Mouse (Mus musculus) embryonic stem cell, embryonic (primary cell): ENCODE results near the gene Plcb3.

Experiments
- CTCF ChIA-PET, 4 experiments: fragments of 300-600 bp in 2 of 4; fragments of 350-600 bp in 2 of 4; sonication (Branson Sonifier 250); formaldehyde crosslinking; loops; one replicate each; lab custom pipeline; 2022; ENCODE audit warnings: inconsistent platforms in 2 of 4; lab: Charles Lee
- POLR2A ChIA-PET, 4 experiments: fragments of 300-600 bp in 2 of 4; fragments of 350-600 bp in 2 of 4; sonication (Branson Sonifier 250); formaldehyde crosslinking; loops; one replicate each; lab custom pipeline; 2022; ENCODE audit warnings: antibody characterized with exemption in 4 of 4, inconsistent platforms in 1 of 4; lab: Charles Lee

The Plcb3 gene

DNA sequence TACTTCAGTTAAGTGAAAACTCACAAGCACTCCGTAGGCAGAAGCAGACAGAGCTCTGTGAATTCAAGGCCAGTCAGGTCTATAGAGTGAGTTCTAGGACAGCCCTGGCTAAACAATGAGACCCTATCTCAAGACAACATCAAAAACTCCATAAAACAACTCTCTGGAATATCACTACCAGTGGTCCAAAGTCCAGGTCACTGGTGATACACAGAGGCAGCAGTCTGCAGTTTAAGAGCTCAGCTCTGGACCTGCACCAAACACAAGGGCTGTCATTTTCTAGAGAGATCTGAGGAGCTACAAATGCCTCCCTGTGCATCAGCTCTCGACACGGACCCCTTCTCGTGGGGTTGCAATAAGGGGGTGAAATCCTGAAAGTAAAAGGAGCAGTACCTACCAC, 57.9 kb downstream of the Plcb3 start:
- ChIA-PET CTCF (interaction anchor here in 1 of 4 experiments (1.2 kb wide), 1 partner anchor 18 kb away, joined by 3 read pairs; no protein-coding TSS in a partner anchor), POLR2A (interaction anchor here in 2 of 4 experiments (0.5 to 7.1 kb wide), 2 partner anchors 8 to 29 kb away, joined by 4 to 43 read pairs; partner anchors contain the start of genes Prdx5 (in 1 of the 2) and Trmt112 (in 1 of the 2))

DNA sequence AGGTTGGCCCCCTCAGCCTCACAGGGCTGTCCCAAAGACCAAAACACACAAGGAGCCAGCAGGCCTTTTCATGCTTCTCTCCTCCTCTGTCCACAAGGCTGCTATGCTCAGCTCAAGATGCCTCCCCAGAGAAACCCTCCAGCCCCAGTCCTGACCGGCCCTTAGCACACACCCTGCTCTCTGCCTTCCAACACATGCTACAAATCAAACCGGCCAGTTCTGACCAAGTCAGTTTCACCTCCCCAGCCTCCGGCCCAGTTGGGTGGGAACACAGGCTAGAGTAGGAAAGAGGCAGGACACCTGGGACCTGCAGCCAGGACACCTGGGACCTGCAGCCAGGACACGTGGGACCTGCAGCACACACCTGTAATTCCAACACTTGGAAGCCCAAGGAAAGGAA, 59.8 kb downstream of the Plcb3 start:
- ChIA-PET CTCF (no interaction called here), POLR2A (interaction anchor here in 1 of 4 experiments (0.6 kb wide), 1 partner anchor 18 kb away, joined by 3 read pairs; the partner anchor contains the start of gene Kcnk4)

DNA sequence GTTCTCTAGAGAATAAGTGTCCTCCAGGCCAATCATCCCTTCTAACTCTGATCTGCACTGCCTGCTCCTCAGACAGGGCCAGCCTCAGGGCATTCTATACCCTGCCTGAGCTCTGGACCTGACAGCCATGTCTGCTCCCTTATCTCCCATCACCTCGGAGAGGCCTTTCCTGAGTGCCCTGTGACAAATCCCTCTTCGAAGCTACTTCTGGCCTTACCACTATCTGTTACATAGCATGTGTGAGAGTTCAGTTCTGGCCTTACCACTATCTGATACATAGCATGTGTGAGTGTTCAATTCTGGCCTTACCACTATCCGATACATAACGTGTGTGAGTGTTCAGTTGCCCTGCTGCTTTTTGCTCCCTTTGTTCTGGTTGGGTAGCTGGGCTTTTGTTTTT, 61.0 kb downstream of the Plcb3 start:
- ChIA-PET CTCF (interaction anchor here in 2 of 4 experiments (0.7 to 1.8 kb wide), 2 partner anchors 9 to 48 kb away, joined by 3 read pairs; partner anchors contain the start of gene Catsperz (in 1 of the 2)), POLR2A (interaction anchor here in 2 of 4 experiments (0.6 to 1.5 kb wide), 3 partner anchors 55 to 631 kb away, joined by 3 to 4 read pairs (median 3); no protein-coding TSS in a partner anchor)

DNA sequence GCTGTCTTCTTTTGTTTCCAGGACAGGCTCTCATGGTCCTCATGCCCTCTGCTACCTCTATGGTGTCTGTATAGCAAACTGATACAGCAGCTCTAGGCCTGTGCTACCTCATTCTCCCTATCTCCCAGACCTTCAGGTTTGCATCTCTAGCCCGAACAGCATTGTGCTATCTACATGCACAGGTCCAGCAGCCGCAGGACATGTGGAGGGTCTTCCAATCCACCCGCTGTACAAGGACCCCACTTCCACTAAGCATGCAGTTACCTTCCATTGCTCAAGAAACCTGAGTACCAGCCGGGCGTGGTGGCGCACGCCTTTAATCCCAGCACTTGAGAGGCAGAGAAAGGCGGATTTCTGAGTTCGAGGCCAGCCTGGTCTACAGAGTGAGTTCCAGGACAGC, 61.7 kb downstream of the Plcb3 start:
- CTCF ChIA-PET = interaction anchor here in 3 of 4 experiments (0.6 to 1.8 kb wide), 4 partner anchors 10 to 498 kb away, joined by 3 read pairs; partner anchors contain the start of gene Catsperz (in 1 of the 3)
- POLR2A ChIA-PET = interaction anchor here in 2 of 4 experiments (0.6 to 1.8 kb wide), 5 partner anchors 27 to 630 kb away, joined by 3 to 5 read pairs (median 3); partner anchors contain the start of genes Bad (in 1 of the 2) and Gpr137 (in 1 of the 2)

DNA sequence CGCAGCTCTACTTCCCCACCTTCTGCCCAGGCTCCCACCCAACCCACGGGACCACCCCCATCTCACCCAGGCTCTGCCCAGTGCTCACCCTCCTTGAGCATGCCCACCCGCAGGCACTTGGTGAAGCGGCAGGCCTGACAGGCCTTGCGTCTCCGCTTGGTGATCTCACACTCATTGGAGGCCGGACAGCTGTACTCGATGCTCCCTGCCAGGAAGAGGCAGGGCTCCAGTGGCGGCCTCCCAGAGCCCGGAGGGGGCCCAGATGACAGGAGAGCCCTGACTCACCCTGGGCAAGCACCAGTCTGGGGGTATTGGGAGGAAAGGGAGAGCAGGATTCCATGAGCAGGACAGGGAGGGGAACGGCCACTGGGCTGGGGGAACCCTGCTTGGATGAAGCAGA, 62.3 kb downstream of the Plcb3 start:
- ChIA-PET POLR2A (interaction anchor here in 2 of 4 experiments (0.6 to 6.8 kb wide), 4 partner anchors 8 to 59 kb away, joined by 3 to 58 read pairs (median 4); partner anchors contain the start of genes Bad (in 1 of the 2), Esrra (in 1 of the 2) and Gpr137 (in 1 of the 2)), CTCF (interaction anchor here in 3 of 4 experiments (0.5 to 1.8 kb wide), 6 partner anchors 10 to 497 kb away, joined by 3 to 4 read pairs (median 3); partner anchors contain the start of gene Catsperz (in 2 of the 3))

DNA sequence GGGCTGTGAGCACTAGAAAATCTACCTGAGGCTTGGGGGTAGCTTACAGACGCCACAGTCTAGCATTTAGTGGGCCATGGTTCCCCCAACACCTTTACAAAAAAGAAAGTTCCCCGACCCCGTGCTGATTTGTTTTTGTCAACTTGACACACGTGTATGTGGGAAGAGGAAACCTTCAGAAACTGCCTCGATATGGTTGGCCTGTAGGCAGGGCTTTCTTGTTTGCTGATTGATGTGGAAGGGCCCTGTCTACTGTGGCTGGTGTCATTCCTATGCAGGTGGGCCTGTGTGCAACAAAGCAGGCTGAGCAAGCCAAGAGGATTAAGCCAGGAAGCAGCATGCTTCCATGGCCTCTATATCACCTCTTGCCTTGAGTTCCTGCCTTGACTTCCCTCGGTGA, 63.2 kb downstream of the Plcb3 start:
- ChIA-PET POLR2A (interaction anchor here in 3 of 4 experiments (0.5 to 6.8 kb wide), 4 partner anchors 9 to 56 kb away, joined by 3 to 58 read pairs (median 4); partner anchors contain the start of genes Bad (in 1 of the 3), Esrra (in 1 of the 3) and Gpr137 (in 1 of the 3)), CTCF (interaction anchor here in 2 of 4 experiments (1.0 to 1.2 kb wide), 3 partner anchors 11 to 145 kb away, joined by 3 to 4 read pairs (median 3); partner anchors contain the start of gene Catsperz (in 1 of the 2))

DNA sequence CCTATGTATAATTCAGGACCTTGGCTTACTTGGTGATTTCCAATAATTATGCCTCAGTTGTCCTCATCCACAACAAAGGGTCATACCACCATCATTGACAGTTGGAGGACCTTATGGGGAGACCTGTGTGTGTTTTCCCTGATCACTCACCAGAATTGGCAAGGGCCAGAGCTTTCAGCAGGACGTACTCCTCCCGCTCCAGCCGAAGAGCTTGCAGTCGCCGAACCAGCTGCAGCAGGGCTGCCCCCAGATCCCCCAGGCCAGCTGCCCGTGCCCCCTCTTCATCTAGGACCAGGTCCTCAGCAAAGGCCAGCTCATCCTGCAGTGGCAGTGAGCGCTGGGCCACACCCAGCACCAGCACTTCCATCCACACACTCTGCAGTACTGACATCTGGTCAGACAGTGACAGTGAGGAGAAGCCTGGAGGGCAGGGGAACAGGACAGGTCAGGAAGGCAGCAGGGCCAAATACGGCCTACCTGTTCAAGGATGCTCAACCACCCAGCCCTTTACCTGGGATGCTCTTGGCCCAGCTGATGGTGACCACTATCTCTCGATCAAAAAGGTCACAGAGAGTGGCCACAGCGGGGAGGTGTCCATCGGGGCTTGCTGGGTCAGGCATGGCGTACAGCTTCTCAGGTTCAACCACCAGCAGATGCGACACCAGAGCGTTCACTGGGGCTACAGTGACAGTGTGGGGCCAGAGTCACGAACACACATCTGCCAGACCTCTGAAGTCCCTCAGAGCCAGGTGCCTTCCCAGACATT, 63.9 kb downstream of the Plcb3 start:
- ChIA-PET CTCF (no interaction called here), POLR2A (interaction anchor here in 3 of 4 experiments (0.5 to 6.8 kb wide), 8 partner anchors 9 to 356 kb away, joined by 3 to 58 read pairs (median 4); partner anchors contain the start of genes Esrra (in 2 of the 3), Nudt22 (in 1 of the 3) and Trpt1 (in 1 of the 3))

DNA sequence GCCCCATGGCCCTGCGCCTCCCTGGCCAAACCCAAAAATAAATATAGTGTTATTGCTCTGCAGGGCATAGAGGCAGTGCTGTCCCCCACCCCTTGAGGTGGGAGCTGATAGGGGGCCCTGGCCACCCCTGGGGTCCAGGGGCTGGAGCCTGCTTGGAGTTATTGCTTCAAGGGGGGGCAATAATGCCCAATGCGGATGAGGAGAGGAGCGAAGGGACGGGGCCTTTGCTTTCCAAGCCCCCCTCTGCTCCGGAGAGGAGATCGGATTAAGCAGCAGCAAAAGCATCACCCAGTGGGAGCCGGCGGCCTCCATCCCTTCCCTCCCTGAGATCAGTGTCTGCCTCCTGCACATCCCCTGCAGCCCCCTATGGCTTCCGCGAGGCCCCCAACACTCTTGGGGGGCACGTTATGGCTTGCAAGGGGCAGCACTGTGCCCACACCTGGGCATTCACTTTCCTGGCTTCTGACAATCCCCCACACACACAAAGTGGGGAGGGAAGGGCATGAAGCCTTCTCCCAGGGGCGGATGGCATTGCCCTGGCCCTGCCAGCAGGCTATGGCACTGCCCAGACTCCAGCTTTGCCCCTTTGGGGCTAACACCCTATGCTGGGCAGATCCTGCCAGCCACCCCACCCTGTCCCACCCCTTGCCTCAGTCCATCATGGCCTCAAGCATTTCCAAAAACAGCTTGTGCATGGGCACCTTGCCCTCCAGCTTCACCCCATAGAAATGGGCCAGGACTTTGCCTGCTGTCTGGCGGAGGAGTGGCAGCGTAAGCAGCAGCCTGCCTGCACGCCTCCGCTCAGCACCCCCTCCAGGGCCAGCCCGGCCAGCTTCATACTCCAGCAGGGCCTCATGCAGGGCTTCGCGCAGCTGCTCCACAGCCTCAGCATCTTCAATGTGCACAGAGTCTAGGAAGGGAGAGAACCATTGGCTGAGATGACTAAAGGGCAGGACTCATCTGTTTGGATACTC, 64.9 kb downstream of the Plcb3 start:
- CTCF ChIA-PET = interaction anchor here in 1 of 4 experiments (2.3 kb wide), 1 partner anchor 68 kb away, joined by 7 read pairs; no protein-coding TSS in a partner anchor
- POLR2A ChIA-PET = interaction anchor here in 3 of 4 experiments (0.6 to 6.8 kb wide), 11 partner anchors 10 to 514 kb away, joined by 3 to 58 read pairs (median 3); partner anchors contain the start of genes Esrra (in 2 of the 3), Nudt22 (in 1 of the 3) and Trpt1 (in 1 of the 3)

DNA sequence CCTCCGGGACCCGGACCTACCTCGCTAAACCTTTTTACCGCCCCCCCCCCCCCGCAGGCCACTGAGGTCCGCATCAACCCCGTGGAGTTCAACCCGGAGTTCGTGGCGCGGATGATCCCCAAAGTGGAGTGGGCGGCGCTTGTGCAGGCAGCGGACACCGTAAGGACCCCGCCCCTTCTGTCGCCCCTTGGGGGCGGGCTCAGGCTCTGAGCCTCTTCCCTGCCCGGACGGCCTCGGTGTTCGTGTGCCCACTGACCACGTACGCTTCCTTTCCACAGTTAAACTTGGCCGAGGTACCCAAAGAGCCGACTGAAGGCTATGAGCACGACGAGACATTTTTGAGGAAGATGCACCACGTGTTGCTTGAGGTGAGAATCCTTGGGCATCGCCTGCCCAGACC, 66.0 kb downstream of the Plcb3 start:
- ChIA-PET POLR2A (interaction anchor here (0.7 to 6.8 kb wide), 17 partner anchors 9 to 1002 kb away, joined by 3 to 58 read pairs (median 4); partner anchors contain the start of genes Bad (in 2 of the 4), Esrra (in 2 of the 4), Gpr137 (in 1 of the 4) and Ppp2r5b (in 1 of the 4)), CTCF (interaction anchor here in 2 of 4 experiments (0.7 to 2.3 kb wide), 3 partner anchors 16 to 69 kb away, joined by 3 to 8 read pairs (median 7); no protein-coding TSS in a partner anchor)

DNA sequence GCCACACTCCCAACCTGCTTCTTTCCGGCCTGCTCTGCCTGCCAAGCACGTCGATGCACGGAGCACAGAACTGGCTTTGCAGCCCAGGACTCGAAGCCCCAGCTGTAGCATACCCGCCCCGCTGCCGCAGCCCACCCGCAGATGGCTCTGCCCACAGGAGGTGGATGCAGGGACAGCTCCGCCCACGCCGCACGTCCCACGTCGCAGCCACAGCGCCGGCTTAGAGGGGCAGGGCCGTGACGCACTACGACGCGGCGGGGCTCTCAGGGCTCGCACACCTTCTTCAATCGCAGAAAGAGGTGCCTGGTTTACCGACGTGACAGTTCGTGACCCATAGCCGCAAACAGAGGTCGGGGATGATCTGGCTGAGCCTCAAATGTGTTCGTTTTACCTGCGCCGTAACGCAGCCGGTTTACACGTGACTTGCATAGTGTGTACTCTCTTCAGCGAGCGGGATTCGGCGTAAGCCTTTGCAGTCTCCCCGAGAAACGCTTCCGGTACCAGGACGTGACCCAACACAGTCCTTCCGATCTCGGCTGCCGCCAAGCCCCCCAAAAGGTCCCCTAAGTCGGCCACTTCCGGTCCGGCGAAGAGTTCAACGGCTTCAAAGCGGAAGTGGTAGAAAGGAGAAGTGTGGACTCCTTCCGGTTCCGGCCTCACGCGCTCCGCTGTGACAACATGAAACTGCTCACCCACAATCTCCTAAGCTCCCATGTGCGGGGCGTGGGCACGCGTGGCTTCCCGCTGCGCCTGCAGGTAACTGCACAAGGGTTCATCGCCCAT, 66.6 kb downstream of the Plcb3 start, which contains the start of the genes Trmt112 and Prdx5:
TSS of gene Trmt112 (plus strand) at position 192 of the 783 bp plus-strand sequence.
TSS of gene Prdx5 (minus strand) at position 600 of the 783 bp plus-strand sequence.
- ChIA-PET POLR2A (interaction anchor here (0.5 to 6.8 kb wide), 38 partner anchors 9 to 1003 kb away, joined by 3 to 58 read pairs (median 4); partner anchors contain the start of genes Esrra (in 3 of the 4), Bad (in 2 of the 4), Fkbp2 (in 1 of the 4) and Gpr137 (in 1 of the 4)), CTCF (interaction anchor here in 3 of 4 experiments (0.5 to 2.3 kb wide), 5 partner anchors 16 to 618 kb away, joined by 3 to 8 read pairs (median 3); no protein-coding TSS in a partner anchor)

DNA sequence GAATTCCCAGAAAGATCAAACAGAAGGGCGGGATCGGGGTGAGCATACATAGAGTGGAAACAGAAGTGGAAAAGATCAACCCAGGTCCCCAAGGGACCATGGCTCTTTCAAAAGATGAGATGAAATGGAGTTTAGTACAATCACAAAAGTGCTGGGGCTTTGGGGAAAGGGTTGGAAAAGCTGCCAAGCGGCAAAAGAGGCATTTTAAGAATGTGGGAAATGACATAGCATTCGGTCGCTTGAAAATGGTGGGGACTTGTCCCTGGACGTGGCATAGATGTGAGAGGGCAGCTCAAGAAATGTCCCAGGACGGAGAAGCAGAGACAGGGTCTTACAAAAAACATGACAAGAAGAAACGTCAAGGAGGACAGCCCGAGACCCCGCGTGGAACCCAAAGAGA, 67.2 kb downstream of the Plcb3 start:
- ChIA-PET CTCF (interaction anchor here in 2 of 4 experiments (0.8 to 2.3 kb wide), 3 partner anchors 27 to 71 kb away, joined by 3 to 8 read pairs (median 7); no protein-coding TSS in a partner anchor), POLR2A (interaction anchor here in 3 of 4 experiments (0.6 to 6.8 kb wide), 27 partner anchors 10 to 469 kb away, joined by 3 to 58 read pairs (median 4); partner anchors contain the start of genes Esrra (in 3 of the 3), Bad (in 1 of the 3), Fkbp2 (in 1 of the 3) and Gpr137 (in 1 of the 3))

DNA sequence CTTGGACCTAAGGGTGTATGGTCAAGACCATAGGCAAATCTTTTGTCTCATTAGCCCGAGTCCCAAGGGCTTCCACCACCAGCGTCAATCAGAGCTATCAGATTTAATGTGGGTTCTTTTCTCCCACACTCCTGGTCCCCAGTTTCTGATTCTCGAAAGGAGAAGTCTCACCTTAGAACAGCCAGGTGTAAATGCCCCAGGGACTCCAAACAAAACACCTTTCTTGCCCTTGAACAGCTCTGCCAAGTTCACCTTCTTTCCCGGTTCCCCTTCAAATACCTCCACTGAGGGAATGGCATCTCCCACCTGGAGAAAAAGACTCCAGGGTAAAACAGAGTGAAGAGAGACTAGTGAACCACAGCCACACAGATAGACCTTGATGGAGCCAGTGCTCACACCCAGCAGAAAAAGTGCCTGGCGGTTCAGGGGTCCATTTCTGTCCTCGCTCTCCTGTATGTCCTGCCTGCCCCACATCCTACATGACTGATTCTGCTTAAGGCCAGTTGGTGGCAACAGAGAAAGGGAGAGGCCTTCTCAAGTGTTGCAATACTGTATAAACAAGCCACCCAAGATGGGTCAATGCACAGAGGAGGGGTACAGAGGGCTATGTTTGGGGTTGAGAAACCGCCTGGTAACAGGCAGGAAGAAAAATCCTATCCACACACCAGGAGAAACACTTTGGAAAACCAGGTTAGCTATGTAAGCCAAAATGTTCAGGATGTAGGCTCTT, 68.3 kb downstream of the Plcb3 start:
- CTCF ChIA-PET = no interaction called here
- POLR2A ChIA-PET = interaction anchor here in 2 of 4 experiments (5.6 to 6.8 kb wide), 2 partner anchors 14 kb away, joined by 43 to 58 read pairs; partner anchors contain the start of gene Esrra (in 2 of the 2)

DNA sequence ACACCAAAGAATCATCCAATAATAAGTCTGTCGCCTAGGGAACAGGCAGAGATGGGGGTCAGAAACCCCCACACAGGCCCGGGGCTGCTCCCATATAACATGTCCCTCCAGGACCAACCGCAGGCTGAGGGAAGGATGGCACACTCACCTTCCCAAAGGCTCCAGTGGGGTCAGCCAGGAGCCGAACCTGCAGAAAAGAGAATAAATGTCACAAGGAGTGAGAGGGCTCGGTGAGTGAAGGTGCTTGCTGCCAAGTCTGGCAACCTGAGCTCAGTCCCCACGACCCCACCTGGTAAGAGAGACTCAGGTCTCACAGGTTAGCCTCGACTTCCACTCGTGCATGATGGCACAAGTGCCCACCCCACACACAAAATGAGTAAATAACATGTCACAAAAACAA, 69.2 kb downstream of the Plcb3 start:
- ChIA-PET CTCF (no interaction called here), POLR2A (interaction anchor here in 1 of 4 experiments (5.6 kb wide), 1 partner anchor 14 kb away, joined by 43 read pairs; the partner anchor contains the start of gene Esrra)

DNA sequence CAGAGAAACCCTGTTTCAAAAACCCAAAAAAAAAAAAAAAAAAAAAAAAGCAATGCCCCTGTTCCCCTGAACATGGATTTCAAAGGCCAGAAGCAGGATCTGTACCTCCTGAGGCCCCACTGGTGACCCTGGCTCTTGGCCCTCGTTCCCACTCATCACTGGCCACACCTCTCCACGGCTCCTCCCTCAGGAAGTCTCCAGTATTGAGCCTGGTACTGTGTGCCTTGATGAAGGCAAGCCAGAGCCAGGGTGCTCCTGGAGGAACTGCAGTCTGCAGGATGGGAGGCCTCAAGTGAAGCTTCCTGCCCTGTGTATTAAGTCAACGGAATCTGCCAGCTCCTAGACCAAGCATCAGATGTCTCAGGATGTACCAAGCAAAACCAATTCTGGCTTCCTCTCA, 70.1 kb downstream of the Plcb3 start:
- ChIA-PET POLR2A (interaction anchor here in 2 of 4 experiments (0.6 kb wide), 2 partner anchors 134 to 635 kb away, joined by 4 to 7 read pairs; partner anchors contain the start of gene Stip1 (in 1 of the 2)), CTCF (interaction anchor here in 1 of 4 experiments (0.6 kb wide), 1 partner anchor 227 kb away, joined by 3 read pairs; no protein-coding TSS in a partner anchor)
